Mouse (Mus musculus): Measurements from ENCODE around the gene Gm21677. TPM values are rescaled to one million over a fixed set of nuclear protein-coding genes. Genes with fewer than 3 reads are reported as not detected.
"Not testable (repeated sequence)": the region's sequence is repeated elsewhere in the genome, so short reads cannot be mapped to it uniquely, and the experiment has no call there.

The Gm21677 gene
- not detected in 2 replicates for polyA plus RNA-seq (2015; fragmentation: Nextera tagmentation; extraction: Ambion mirVana)

- not testable (repeated sequence) for H3K36me3 ChIP-seq; H3K4me2 ChIP-seq (replicated peaks); H3K27ac ChIP-seq; ATAC-seq; H3K4me3 ChIP-seq (replicated peaks); H3K9ac ChIP-seq; H3K27me3 ChIP-seq (replicated peaks); H3K4me1 ChIP-seq (replicated peaks); H3K9me3 ChIP-seq
- no CpG with 5 or more reads among the region's 9 CpGs for WGBS
Measured at GRCm38 (mm10) chrY:3306349-3306748, at the start of gene Gm21677. TSS of gene Gm21677 (minus strand) at chrY:3306449.

- not testable (repeated sequence) for H3K9me3 ChIP-seq; H3K27ac ChIP-seq; H3K4me2 ChIP-seq (replicated peaks); H3K27me3 ChIP-seq (replicated peaks); H3K36me3 ChIP-seq; H3K9ac ChIP-seq; H3K4me3 ChIP-seq (replicated peaks); H3K4me1 ChIP-seq (replicated peaks); ATAC-seq
- no CpG with 5 or more reads among the region's 9 CpGs for WGBS
Measured at GRCm38 (mm10) chrY:3345229-3345628, 39.0 kb upstream of the Gm21677 start, which contains the start of gene Gm21693. TSS of gene Gm21693 (minus strand) at chrY:3345329.

GRCm38 (mm10) chrY:3340661-3341060 is 34.4 kb upstream of the Gm21677 start:
- ATAC-seq; H3K4me2 ChIP-seq (replicated peaks); H3K4me3 ChIP-seq (replicated peaks); H3K9me3 ChIP-seq; H3K27me3 ChIP-seq (replicated peaks); H3K9ac ChIP-seq; H3K36me3 ChIP-seq; H3K4me1 ChIP-seq (replicated peaks); H3K27ac ChIP-seq: not testable (repeated sequence)
- no CpG with 5 or more reads among the region's 11 CpGs for WGBS

Other genes starting within 250 kb of the Gm21677 start
- not detected in 2 replicates for gene Gm21693, start 38.9 kb upstream of the Gm21677 start, polyA plus RNA-seq (2015; fragmentation: Nextera tagmentation; extraction: Ambion mirVana)
- not detected in 2 replicates for gene Gm21704, start 103.7 kb upstream of the Gm21677 start, polyA plus RNA-seq (2015; fragmentation: Nextera tagmentation; extraction: Ambion mirVana)
- not detected in 2 replicates for gene Gm21708, start 103.7 kb upstream of the Gm21677 start, polyA plus RNA-seq (2015; fragmentation: Nextera tagmentation; extraction: Ambion mirVana)